Mouse (Mus musculus): Measurements from ENCODE around the gene Slc6a21. TPM values are rescaled to one million over a fixed set of nuclear protein-coding genes. Genes with fewer than 3 reads are reported as not detected.
"Not testable (repeated sequence)": the region's sequence is repeated elsewhere in the genome, so short reads cannot be mapped to it uniquely, and the experiment has no call there.

The Slc6a21 gene
- polyA plus RNA-seq, 1 experiment from 2014 or later, result not detected

GRCm38 (mm10) chr7:45247666-45248065 is 29.6 kb upstream of the Slc6a21 start:
- Histone ChIP-seq H3K27ac (ENCODE audit: low read length) (no peak overlapping the region), H3K9me3 (replicated peaks; ENCODE audit: control insufficient read depth, low read length) (no peaks in the 10 kb centered on the region), H3K4me1 (ENCODE audit: control insufficient read depth, low read depth, low read length) (no peaks in the 10 kb centered on the region), H3K36me3 (ENCODE audit: control insufficient read depth, insufficient read depth) (no peaks in the 10 kb centered on the region), H3K4me3 (ENCODE audit: low read depth, low read length) (no peak overlapping the region), H3K9ac (ENCODE audit: low read depth, low read length) (no peak overlapping the region), H3K4me2 (ENCODE audit: low read depth, low read length) (no peak overlapping the region), H3K27me3 (ENCODE audit: control insufficient read depth, insufficient read depth, low read depth, low read length) (no peaks in the 10 kb centered on the region)
- no peak for ATAC-seq (ENCODE audit: low read depth)
- 36% methylated on average over 3 of the region's 3 CpGs for WGBS (ENCODE audit: insufficient replicate concordance)

GRCm38 (mm10) chr7:45253806-45254205 is 23.5 kb upstream of the Slc6a21 start:
- Histone ChIP-seq H3K9ac (ENCODE audit: low read depth, low read length) (no peak overlapping the region), H3K27ac (ENCODE audit: low read length) (no peak overlapping the region), H3K36me3 (ENCODE audit: control insufficient read depth, insufficient read depth) (no peaks in the 10 kb centered on the region), H3K9me3 (replicated peaks; ENCODE audit: control insufficient read depth, low read length) (no peaks in the 10 kb centered on the region), H3K27me3 (ENCODE audit: control insufficient read depth, insufficient read depth, low read depth, low read length) (no peaks in the 10 kb centered on the region), H3K4me3 (ENCODE audit: low read depth, low read length) (no peak overlapping the region), H3K4me2 (ENCODE audit: low read depth, low read length) (no peak overlapping the region), H3K4me1 (ENCODE audit: control insufficient read depth, low read depth, low read length) (no peaks in the 10 kb centered on the region)
- 72% methylated on average over 8 of the region's 8 CpGs for WGBS (ENCODE audit: insufficient replicate concordance)
- no peak for ATAC-seq (ENCODE audit: low read depth)

GRCm38 (mm10) chr7:45255822-45256221 is 21.5 kb upstream of the Slc6a21 start:
- H3K4me3 ChIP-seq (ENCODE audit: low read depth, low read length); H3K4me2 ChIP-seq (ENCODE audit: low read depth, low read length); H3K4me1 ChIP-seq (ENCODE audit: control insufficient read depth, low read depth, low read length); H3K27ac ChIP-seq (ENCODE audit: low read length); H3K9ac ChIP-seq (ENCODE audit: low read depth, low read length); H3K27me3 ChIP-seq (ENCODE audit: control insufficient read depth, insufficient read depth, low read depth, low read length); H3K9me3 ChIP-seq (replicated peaks; ENCODE audit: control insufficient read depth, low read length); H3K36me3 ChIP-seq (ENCODE audit: control insufficient read depth, insufficient read depth); ATAC-seq (ENCODE audit: low read depth): not testable (repeated sequence)
- WGBS (ENCODE audit: insufficient replicate concordance), result 45% methylated on average over 4 of the region's 7 CpGs

GRCm38 (mm10) chr7:45257063-45257840 is 20.1 kb upstream of the Slc6a21 start:
- ATAC-seq (ENCODE audit: low read depth), result no peak

GRCm38 (mm10) chr7:45259281-45259680 is 18.0 kb upstream of the Slc6a21 start:
- ATAC-seq (ENCODE audit: low read depth), result no peak
- Histone ChIP-seq H3K4me1 (ENCODE audit: control insufficient read depth, low read depth, low read length) (no peaks in the 10 kb centered on the region), H3K4me3 (ENCODE audit: low read depth, low read length) (no peak overlapping the region), H3K4me2 (ENCODE audit: low read depth, low read length) (no peak overlapping the region), H3K36me3 (ENCODE audit: control insufficient read depth, insufficient read depth) (no peaks in the 10 kb centered on the region), H3K27ac (ENCODE audit: low read length) (no peak overlapping the region), H3K27me3 (ENCODE audit: control insufficient read depth, insufficient read depth, low read depth, low read length) (no peaks in the 10 kb centered on the region), H3K9me3 (replicated peaks; ENCODE audit: control insufficient read depth, low read length) (no peaks in the 10 kb centered on the region), H3K9ac (ENCODE audit: low read depth, low read length) (no peak overlapping the region)
- 61% methylated on average over 8 of the region's 8 CpGs for WGBS (ENCODE audit: insufficient replicate concordance)

More at GRCm38 (mm10) chr7:45257063-45257840, 20.1 kb upstream of the Slc6a21 start:
- H3K4me3 ChIP-seq (ENCODE audit: low read depth, low read length), result no peak overlapping the region
- no peak overlapping the region for H3K27ac ChIP-seq (ENCODE audit: low read length)
- H3K9ac ChIP-seq (ENCODE audit: low read depth, low read length), result no peak overlapping the region
- H3K27me3 ChIP-seq (ENCODE audit: control insufficient read depth, insufficient read depth, low read depth, low read length), result no peaks in the 10 kb centered on the region
- H3K4me2 ChIP-seq (ENCODE audit: low read depth, low read length), result no peak overlapping the region
- WGBS (ENCODE audit: insufficient replicate concordance), result 46% methylated on average over 11 of the region's 11 CpGs
- no peaks in the 10 kb centered on the region for H3K9me3 ChIP-seq (replicated peaks; ENCODE audit: control insufficient read depth, low read length)
- H3K36me3 ChIP-seq (ENCODE audit: control insufficient read depth, insufficient read depth), result no peaks in the 10 kb centered on the region
- H3K4me1 ChIP-seq (ENCODE audit: control insufficient read depth, low read depth, low read length), result no peaks in the 10 kb centered on the region

GRCm38 (mm10) chr7:45262266-45262665 is 15.0 kb upstream of the Slc6a21 start:
- Histone ChIP-seq H3K4me3 (ENCODE audit: low read depth, low read length) (no peak overlapping the region), H3K36me3 (ENCODE audit: control insufficient read depth, insufficient read depth) (no peaks in the 10 kb centered on the region), H3K9me3 (replicated peaks; ENCODE audit: control insufficient read depth, low read length) (no peaks in the 10 kb centered on the region), H3K27me3 (ENCODE audit: control insufficient read depth, insufficient read depth, low read depth, low read length) (no peaks in the 10 kb centered on the region), H3K4me1 (ENCODE audit: control insufficient read depth, low read depth, low read length) (no peaks in the 10 kb centered on the region), H3K4me2 (ENCODE audit: low read depth, low read length) (no peak overlapping the region), H3K27ac (ENCODE audit: low read length) (no peak overlapping the region), H3K9ac (ENCODE audit: low read depth, low read length) (no peak overlapping the region)
- no peak for ATAC-seq (ENCODE audit: low read depth)
- 45% methylated on average over 7 of the region's 7 CpGs for WGBS (ENCODE audit: insufficient replicate concordance)

GRCm38 (mm10) chr7:45263006-45263607 is 14.2 kb upstream of the Slc6a21 start:
- no peak overlapping the region for H3K9ac ChIP-seq (ENCODE audit: low read depth, low read length)
- WGBS (ENCODE audit: insufficient replicate concordance), result 59% methylated on average over 7 of the region's 7 CpGs
- H3K4me3 ChIP-seq (ENCODE audit: low read depth, low read length), result no peak overlapping the region
- H3K27me3 ChIP-seq (ENCODE audit: control insufficient read depth, insufficient read depth, low read depth, low read length), result no peaks in the 10 kb centered on the region
- H3K4me2 ChIP-seq (ENCODE audit: low read depth, low read length), result no peak overlapping the region
- no peaks in the 10 kb centered on the region for H3K4me1 ChIP-seq (ENCODE audit: control insufficient read depth, low read depth, low read length)
- H3K27ac ChIP-seq (ENCODE audit: low read length), result no peak overlapping the region
- no peaks in the 10 kb centered on the region for H3K36me3 ChIP-seq (ENCODE audit: control insufficient read depth, insufficient read depth)
- ATAC-seq (ENCODE audit: low read depth), result no peak
- no peaks in the 10 kb centered on the region for H3K9me3 ChIP-seq (replicated peaks; ENCODE audit: control insufficient read depth, low read length)

- no peak for ATAC-seq (ENCODE audit: low read depth)
- no peak overlapping the region for H3K4me3 ChIP-seq (ENCODE audit: low read depth, low read length)
- H3K4me1 ChIP-seq (ENCODE audit: control insufficient read depth, low read depth, low read length), result no peaks in the 10 kb centered on the region
- no peaks in the 10 kb centered on the region for H3K27me3 ChIP-seq (ENCODE audit: control insufficient read depth, insufficient read depth, low read depth, low read length)
- no peak overlapping the region for H3K27ac ChIP-seq (ENCODE audit: low read length)
- no peak overlapping the region for H3K9ac ChIP-seq (ENCODE audit: low read depth, low read length)
- no peaks in the 10 kb centered on the region for H3K9me3 ChIP-seq (replicated peaks; ENCODE audit: control insufficient read depth, low read length)
- no peaks in the 10 kb centered on the region for H3K36me3 ChIP-seq (ENCODE audit: control insufficient read depth, insufficient read depth)
- no peak overlapping the region for H3K4me2 ChIP-seq (ENCODE audit: low read depth, low read length)
- 55% methylated on average over 3 of the region's 3 CpGs for WGBS (ENCODE audit: insufficient replicate concordance)
Measured at GRCm38 (mm10) chr7:45264348-45264747, 13.0 kb upstream of the Slc6a21 start.

GRCm38 (mm10) chr7:45265518-45265917 is 11.8 kb upstream of the Slc6a21 start:
- no peak overlapping the region for H3K27ac ChIP-seq (ENCODE audit: low read length)

More at GRCm38 (mm10) chr7:45265518-45265917, 11.8 kb upstream of the Slc6a21 start:
- Histone ChIP-seq H3K9me3 (replicated peaks; ENCODE audit: control insufficient read depth, low read length) (no peaks in the 10 kb centered on the region), H3K27me3 (ENCODE audit: control insufficient read depth, insufficient read depth, low read depth, low read length) (no peaks in the 10 kb centered on the region), H3K4me1 (ENCODE audit: control insufficient read depth, low read depth, low read length) (no peaks in the 10 kb centered on the region), H3K36me3 (ENCODE audit: control insufficient read depth, insufficient read depth) (no peaks in the 10 kb centered on the region), H3K9ac (ENCODE audit: low read depth, low read length) (no peak overlapping the region), H3K4me2 (ENCODE audit: low read depth, low read length) (no peak overlapping the region), H3K4me3 (ENCODE audit: low read depth, low read length) (no peak overlapping the region)
- ATAC-seq (ENCODE audit: low read depth), result no peak
- WGBS (ENCODE audit: insufficient replicate concordance), result 45% methylated on average over 1 of the region's 1 CpGs
